Mouse (Mus musculus): Measurements from ENCODE around the gene Myh3. TPM values are rescaled to one million over a fixed set of nuclear protein-coding genes. Genes with fewer than 3 reads are reported as not detected.
"Not testable (repeated sequence)": the region's sequence is repeated elsewhere in the genome, so short reads cannot be mapped to it uniquely, and the experiment has no call there.

Myh3 gene
- polyA plus RNA-seq, 1 experiment from 2014 or later: 46.9 TPM

- H3K4me3 ChIP-seq (replicated peaks): no peak overlapping the region
- no peak overlapping the region for H3K4me2 ChIP-seq
- WGBS: 88% methylated on average over 12 of the region's 12 CpGs
- H3K9me3 ChIP-seq: no peaks in the 10 kb centered on the region
- no peaks in the 10 kb centered on the region for H3K4me1 ChIP-seq (replicated peaks)
- H3K27me3 ChIP-seq: peaks cover 34% of the 10 kb centered on the region
- no peaks in the 10 kb centered on the region for H3K36me3 ChIP-seq
- no peak overlapping the region for H3K27ac ChIP-seq
- ATAC-seq (ENCODE audit: insufficient number of reproducible peaks, insufficient read depth, low FRiP score, low TSS enrichment, low read depth): no peak
- no peak overlapping the region for H3K9ac ChIP-seq (replicated peaks)
These were observed 9.1 kb downstream of the Myh3 start for GRCm38 (mm10) chr11:67087225-67087624.

- H3K27me3 ChIP-seq; ATAC-seq (ENCODE audit: insufficient number of reproducible peaks, insufficient read depth, low FRiP score, low TSS enrichment, low read depth); H3K4me3 ChIP-seq (replicated peaks); H3K4me2 ChIP-seq; H3K9ac ChIP-seq (replicated peaks); H3K4me1 ChIP-seq (replicated peaks); H3K36me3 ChIP-seq; H3K27ac ChIP-seq; H3K9me3 ChIP-seq: not testable (repeated sequence)
- 88% methylated on average over 12 of the region's 12 CpGs for whole genome bisulfite sequencing
These were observed 14.3 kb downstream of the Myh3 start for GRCm38 (mm10) chr11:67092354-67092753.

DNA sequence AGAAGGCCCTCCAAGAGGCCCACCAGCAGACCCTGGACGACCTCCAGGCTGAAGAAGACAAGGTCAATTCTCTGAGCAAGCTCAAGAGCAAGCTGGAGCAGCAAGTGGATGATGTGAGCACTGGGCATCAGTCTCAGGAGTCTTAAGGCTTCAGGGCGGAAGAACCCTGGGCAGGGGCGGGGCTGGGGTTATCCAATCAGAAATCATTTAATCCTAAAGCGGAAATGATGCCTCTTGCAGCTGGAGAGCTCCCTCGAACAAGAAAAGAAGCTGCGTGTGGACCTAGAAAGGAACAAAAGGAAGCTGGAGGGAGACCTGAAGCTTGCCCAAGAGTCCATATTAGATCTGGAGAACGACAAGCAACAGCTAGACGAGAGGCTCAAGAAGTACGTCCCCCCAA lies 15.1 kb downstream of the Myh3 start:
- no peak overlapping the region for H3K4me2 ChIP-seq
- no peak for ATAC-seq (ENCODE audit: insufficient number of reproducible peaks, insufficient read depth, low FRiP score, low TSS enrichment, low read depth)
- no peaks in the 10 kb centered on the region for H3K9me3 ChIP-seq

GRCm38 (mm10) chr11:67093652-67094051 lies 15.6 kb downstream of the Myh3 start:
- no peak for ATAC-seq (ENCODE audit: insufficient number of reproducible peaks, insufficient read depth, low FRiP score, low TSS enrichment, low read depth)

More for the DNA sequence above, 15.1 kb downstream of the Myh3 start:
- H3K4me3 ChIP-seq (replicated peaks): no peak overlapping the region
- H3K27ac ChIP-seq: no peak overlapping the region
- no peaks in the 10 kb centered on the region for H3K36me3 ChIP-seq
- peaks cover 3% of the 10 kb centered on the region for H3K27me3 ChIP-seq
- no peak overlapping the region for H3K9ac ChIP-seq (replicated peaks)
- WGBS: 79% methylated on average over 9 of the region's 9 CpGs
- no peaks in the 10 kb centered on the region for H3K4me1 ChIP-seq (replicated peaks)

GRCm38 (mm10) chr11:67094470-67094869 lies 16.4 kb downstream of the Myh3 start:
- Histone ChIP-seq H3K27ac (no peak overlapping the region), H3K4me3 (replicated peaks) (no peak overlapping the region), H3K9me3 (no peaks in the 10 kb centered on the region), H3K4me1 (replicated peaks) (no peaks in the 10 kb centered on the region), H3K27me3 (peaks cover 3% of the 10 kb centered on the region), H3K4me2 (no peak overlapping the region), H3K9ac (replicated peaks) (no peak overlapping the region), H3K36me3 (no peaks in the 10 kb centered on the region)
- 72% methylated on average over 29 of the region's 29 CpGs for WGBS
- no peak for ATAC-seq (ENCODE audit: insufficient number of reproducible peaks, insufficient read depth, low FRiP score, low TSS enrichment, low read depth)

More at GRCm38 (mm10) chr11:67093652-67094051, 15.6 kb downstream of the Myh3 start:
- no peak overlapping the region for H3K4me2 ChIP-seq
- H3K36me3 ChIP-seq: no peaks in the 10 kb centered on the region
- H3K27me3 ChIP-seq: peaks cover 3% of the 10 kb centered on the region
- no peaks in the 10 kb centered on the region for H3K9me3 ChIP-seq
- no peaks in the 10 kb centered on the region for H3K4me1 ChIP-seq (replicated peaks)
- H3K9ac ChIP-seq (replicated peaks): no peak overlapping the region
- no peak overlapping the region for H3K4me3 ChIP-seq (replicated peaks)
- 93% methylated on average over 5 of the region's 5 CpGs for WGBS
- H3K27ac ChIP-seq: no peak overlapping the region

- ATAC-seq (ENCODE audit: insufficient number of reproducible peaks, insufficient read depth, low FRiP score, low TSS enrichment, low read depth): no peak
- Histone ChIP-seq H3K27ac (no peak overlapping the region), H3K4me1 (replicated peaks) (no peaks in the 10 kb centered on the region), H3K36me3 (no peaks in the 10 kb centered on the region), H3K4me2 (no peak overlapping the region), H3K4me3 (replicated peaks) (no peak overlapping the region), H3K9me3 (no peaks in the 10 kb centered on the region), H3K27me3 (peaks cover 3% of the 10 kb centered on the region), H3K9ac (replicated peaks) (no peak overlapping the region)
- WGBS: 91% methylated on average over 10 of the region's 10 CpGs
These were observed 19.6 kb downstream of the Myh3 start for GRCm38 (mm10) chr11:67097709-67098108.

DNA sequence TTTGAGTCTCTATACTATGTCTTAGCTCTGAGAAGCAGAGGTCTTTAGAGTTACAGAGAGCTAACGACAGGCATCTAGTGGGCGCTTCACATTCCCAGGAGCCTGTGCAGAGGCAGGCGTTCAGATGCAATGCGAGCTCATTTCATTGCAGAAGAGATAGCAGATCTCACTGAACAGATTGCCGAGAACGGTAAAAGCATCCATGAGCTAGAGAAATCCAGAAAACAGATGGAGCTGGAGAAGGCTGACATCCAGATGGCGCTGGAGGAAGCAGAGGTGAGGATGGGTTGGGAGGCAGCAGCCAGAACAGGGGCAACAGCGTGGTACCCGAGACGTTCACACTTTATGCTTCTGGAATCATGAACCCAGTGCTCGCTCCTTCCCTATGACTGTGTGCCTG lies 20.3 kb downstream of the Myh3 start:
- no peak for ATAC-seq (ENCODE audit: insufficient number of reproducible peaks, insufficient read depth, low FRiP score, low TSS enrichment, low read depth)
- Histone ChIP-seq H3K9ac (replicated peaks) (no peak overlapping the region), H3K27me3 (no peaks in the 10 kb centered on the region; the same call in 1 of the 2 replicates), H3K9me3 (no peaks in the 10 kb centered on the region), H3K4me1 (replicated peaks) (no peaks in the 10 kb centered on the region), H3K4me2 (no peak overlapping the region), H3K27ac (no peak overlapping the region), H3K4me3 (replicated peaks) (no peak overlapping the region), H3K36me3 (no peaks in the 10 kb centered on the region)
- WGBS: 81% methylated on average over 11 of the region's 11 CpGs

DNA sequence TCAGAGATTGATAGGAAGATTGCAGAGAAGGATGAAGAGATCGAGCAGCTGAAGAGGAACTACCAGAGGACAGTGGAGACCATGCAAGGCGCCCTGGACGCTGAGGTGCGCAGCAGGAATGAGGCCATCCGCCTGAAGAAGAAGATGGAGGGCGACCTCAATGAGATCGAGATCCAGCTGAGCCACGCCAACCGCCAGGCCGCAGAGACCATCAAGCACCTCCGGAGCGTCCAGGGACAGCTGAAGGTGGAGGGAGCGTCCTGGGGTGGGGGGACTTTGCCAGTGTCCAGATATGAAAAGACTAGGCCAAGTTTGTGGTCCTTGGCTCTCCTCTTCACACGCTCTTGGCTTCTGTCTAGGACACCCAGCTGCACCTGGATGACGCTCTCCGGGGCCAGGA lies 21.1 kb downstream of the Myh3 start:
- Histone ChIP-seq H3K4me1 (replicated peaks) (no peaks in the 10 kb centered on the region), H3K9ac (replicated peaks) (no peak overlapping the region), H3K4me3 (replicated peaks) (no peak overlapping the region), H3K27ac (no peak overlapping the region), H3K36me3 (no peaks in the 10 kb centered on the region), H3K9me3 (no peaks in the 10 kb centered on the region), H3K4me2 (no peak overlapping the region), H3K27me3 (no peaks in the 10 kb centered on the region; the same call in 1 of the 2 replicates)
- no peak for ATAC-seq (ENCODE audit: insufficient number of reproducible peaks, insufficient read depth, low FRiP score, low TSS enrichment, low read depth)
- 91% methylated on average over 16 of the region's 16 CpGs for WGBS

- no peak for ATAC-seq (ENCODE audit: insufficient number of reproducible peaks, insufficient read depth, low FRiP score, low TSS enrichment, low read depth)
- Histone ChIP-seq H3K9me3 (no peaks in the 10 kb centered on the region), H3K27ac (no peak overlapping the region), H3K4me2 (no peak overlapping the region), H3K27me3 (no peaks in the 10 kb centered on the region; the same call in 1 of the 2 replicates), H3K9ac (replicated peaks) (no peak overlapping the region), H3K4me1 (replicated peaks) (no peaks in the 10 kb centered on the region), H3K36me3 (no peaks in the 10 kb centered on the region), H3K4me3 (replicated peaks) (no peak overlapping the region)
- WGBS: 32% methylated on average over 6 of the region's 6 CpGs
These were observed 22.1 kb downstream of the Myh3 start for GRCm38 (mm10) chr11:67100169-67100568.

DNA sequence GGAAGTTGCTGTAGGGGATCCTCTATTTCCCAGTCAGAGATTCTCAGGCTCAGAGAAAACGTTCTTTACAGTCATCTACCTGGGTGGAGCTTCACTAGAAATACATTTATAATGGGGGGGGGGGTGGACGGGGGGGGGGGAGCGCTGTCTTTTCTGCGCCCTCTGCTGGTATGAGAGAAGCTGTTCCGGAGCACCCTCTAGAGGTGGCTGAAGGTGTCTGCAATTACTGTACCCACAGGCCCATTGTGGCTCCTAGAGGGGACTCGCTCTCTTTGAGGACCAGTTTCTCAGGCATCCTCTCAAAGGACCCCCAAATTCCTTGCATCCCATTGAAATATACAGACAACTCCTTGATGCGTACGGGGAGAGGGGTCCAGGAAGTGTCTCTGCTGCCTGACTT lies 23.6 kb downstream of the Myh3 start:
- no peaks in the 10 kb centered on the region for H3K4me1 ChIP-seq (replicated peaks)
- 19% methylated on average over 8 of the region's 8 CpGs for WGBS
- H3K27ac ChIP-seq: no peak overlapping the region
- no peak overlapping the region for H3K9ac ChIP-seq (replicated peaks)
- no peaks in the 10 kb centered on the region; the same call in 1 of the 2 replicates for H3K27me3 ChIP-seq
- H3K36me3 ChIP-seq: no peaks in the 10 kb centered on the region
- H3K4me3 ChIP-seq (replicated peaks): no peak overlapping the region
- H3K9me3 ChIP-seq: no peaks in the 10 kb centered on the region
- no peak for ATAC-seq (ENCODE audit: insufficient number of reproducible peaks, insufficient read depth, low FRiP score, low TSS enrichment, low read depth)
- no peak overlapping the region for H3K4me2 ChIP-seq

- Histone ChIP-seq H3K4me3 (replicated peaks) (no peak overlapping the region), H3K36me3 (no peaks in the 10 kb centered on the region), H3K9me3 (no peaks in the 10 kb centered on the region), H3K4me1 (replicated peaks) (no peaks in the 10 kb centered on the region), H3K4me2 (no peak overlapping the region), H3K9ac (replicated peaks) (no peak overlapping the region), H3K27ac (no peak overlapping the region), H3K27me3 (no peaks in the 10 kb centered on the region; the same call in 1 of the 2 replicates)
- WGBS: 81% methylated on average over 9 of the region's 9 CpGs
- no peak for ATAC-seq (ENCODE audit: insufficient number of reproducible peaks, insufficient read depth, low FRiP score, low TSS enrichment, low read depth)
These were observed 25.2 kb downstream of the Myh3 start for GRCm38 (mm10) chr11:67103256-67103655.

DNA sequence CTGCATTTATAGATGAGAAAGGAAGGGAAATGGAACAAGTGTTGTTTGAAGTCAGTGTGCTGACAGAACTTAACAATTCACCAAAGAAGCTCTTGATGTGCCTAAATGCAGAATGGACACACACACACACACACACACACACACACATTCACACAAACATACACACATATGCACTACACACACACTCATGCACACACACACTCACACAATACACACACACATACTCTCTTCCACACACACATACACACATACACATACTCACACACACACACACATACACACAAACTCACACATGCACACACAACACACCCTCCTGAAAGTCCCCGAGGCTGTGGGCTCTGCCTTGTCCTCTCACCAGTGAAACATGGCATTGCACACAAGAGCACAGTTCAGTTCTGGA lies 26.1 kb downstream of the Myh3 start:
- no peaks in the 10 kb centered on the region for H3K36me3 ChIP-seq
- H3K4me1 ChIP-seq (replicated peaks): no peaks in the 10 kb centered on the region
- WGBS: 77% methylated on average over 1 of the region's 1 CpGs
- ATAC-seq (ENCODE audit: insufficient number of reproducible peaks, insufficient read depth, low FRiP score, low TSS enrichment, low read depth): no peak
- no peaks in the 10 kb centered on the region for H3K9me3 ChIP-seq
- H3K9ac ChIP-seq (replicated peaks): no peak overlapping the region
- H3K4me3 ChIP-seq (replicated peaks): no peak overlapping the region
- H3K27me3 ChIP-seq: no peaks in the 10 kb centered on the region; the same call in 1 of the 2 replicates
- H3K4me2 ChIP-seq: no peak overlapping the region
- no peak overlapping the region for H3K27ac ChIP-seq
